Mouse (Mus musculus): Measurements from ENCODE around the gene Abcb5. TPM values are rescaled to one million over a fixed set of nuclear protein-coding genes. Genes with fewer than 3 reads are reported as not detected.
A peak's percentile ranks its signal among the peaks of the same experiment; 100 is the strongest.

The Abcb5 gene
- polyA plus RNA-seq, 1 experiment from 2014 or later, result not detected

- WGBS, result 17% methylated on average over 12 of the region's 12 CpGs
- no peaks in the 10 kb centered on the region for H3K9me3 ChIP-seq (ENCODE audit: control insufficient read depth, low read length)
- H3K4me3 ChIP-seq (ENCODE audit: low read depth, low read length), result peak overlapping the region; percentile 48
- H3K4me1 ChIP-seq (ENCODE audit: control insufficient read depth, insufficient read depth, low read length), result 0 out of 2 replicates have a peak, but pooled peaks cover 2% of the 10 kb centered on the region
- H3K4me2 ChIP-seq (ENCODE audit: low read depth), result peak overlapping the region; percentile 31
- no peak overlapping the region for H3K9ac ChIP-seq (ENCODE audit: low read length)
- DNase-seq (ENCODE audit: low spot score) (no peak), ATAC-seq (ENCODE audit: insufficient read depth, low FRiP score, low TSS enrichment) (no peak)
- peaks cover 70% of the 10 kb centered on the region for H3K27me3 ChIP-seq (ENCODE audit: control insufficient read depth, insufficient read depth, low read length)
- no peaks in the 10 kb centered on the region for H3K36me3 ChIP-seq (ENCODE audit: control insufficient read depth, insufficient read depth, low read length)
- H3K27ac ChIP-seq (ENCODE audit: low read depth, low read length), result no peak overlapping the region
Observed at GRCm38 (mm10) chr12:118850851-118851410, 115.3 kb downstream of the Abcb5 start.

- DNase-seq (ENCODE audit: low spot score) (peak; percentile 61), ATAC-seq (ENCODE audit: insufficient read depth, low FRiP score, low TSS enrichment) (no peak; the same call in 1 of the 2 replicates)
- under 1% methylated on average over 11 of the region's 11 CpGs for WGBS
- H3K9ac ChIP-seq (ENCODE audit: low read length), result peak overlapping the region; percentile 59
- H3K4me2 ChIP-seq (ENCODE audit: low read depth), result peak overlapping the region; percentile 75
- no peaks in the 10 kb centered on the region for H3K36me3 ChIP-seq (ENCODE audit: control insufficient read depth, insufficient read depth, low read length)
- peaks cover 77% of the 10 kb centered on the region for H3K27me3 ChIP-seq (ENCODE audit: control insufficient read depth, insufficient read depth, low read length)
- H3K27ac ChIP-seq (ENCODE audit: low read depth, low read length), result 0 out of 2 replicates have a peak overlapping the region, but pooled peaks have one; percentile 42
- no peaks in the 10 kb centered on the region for H3K9me3 ChIP-seq (ENCODE audit: control insufficient read depth, low read length)
- H3K4me1 ChIP-seq (ENCODE audit: control insufficient read depth, insufficient read depth, low read length), result 0 out of 2 replicates have a peak, but pooled peaks cover 2% of the 10 kb centered on the region
- peak overlapping the region; percentile 48 for H3K4me3 ChIP-seq (ENCODE audit: low read depth, low read length)
Observed at GRCm38 (mm10) chr12:118849996-118850395, 116.2 kb downstream of the Abcb5 start.

- H3K4me3 ChIP-seq (ENCODE audit: low read depth, low read length), result peak overlapping the region; percentile 48
- WGBS, result under 1% methylated on average over 73 of the region's 78 CpGs
- H3K9me3 ChIP-seq (ENCODE audit: control insufficient read depth, low read length), result no peaks in the 10 kb centered on the region
- H3K9ac ChIP-seq (ENCODE audit: low read length), result peak overlapping the region; percentile 59
- H3K27me3 ChIP-seq (ENCODE audit: control insufficient read depth, insufficient read depth, low read length), result peaks cover 83% of the 10 kb centered on the region
- DNase-seq (ENCODE audit: low spot score) (peak; percentile 56), ATAC-seq (ENCODE audit: insufficient read depth, low FRiP score, low TSS enrichment) (peak; percentile 15)
- H3K36me3 ChIP-seq (ENCODE audit: control insufficient read depth, insufficient read depth, low read length), result no peaks in the 10 kb centered on the region
- H3K4me1 ChIP-seq (ENCODE audit: control insufficient read depth, insufficient read depth, low read length), result 0 out of 2 replicates have a peak, but pooled peaks cover 2% of the 10 kb centered on the region
- peak overlapping the region; percentile 75 for H3K4me2 ChIP-seq (ENCODE audit: low read depth)
- peak overlapping the region; percentile 17 for H3K27ac ChIP-seq (ENCODE audit: low read depth, low read length)
Observed at GRCm38 (mm10) chr12:118849203-118849861, 116.9 kb downstream of the Abcb5 start.

- Histone ChIP-seq H3K4me1 (ENCODE audit: control insufficient read depth, insufficient read depth, low read length) (0 out of 2 replicates have a peak, but pooled peaks cover 2% of the 10 kb centered on the region), H3K36me3 (ENCODE audit: control insufficient read depth, insufficient read depth, low read length) (no peaks in the 10 kb centered on the region), H3K4me3 (ENCODE audit: low read depth, low read length) (peak overlapping the region; percentile 48), H3K27me3 (ENCODE audit: control insufficient read depth, insufficient read depth, low read length) (peaks cover 85% of the 10 kb centered on the region), H3K4me2 (ENCODE audit: low read depth) (peak overlapping the region; percentile 75), H3K27ac (ENCODE audit: low read depth, low read length) (peak overlapping the region; percentile 36; the same call in 1 of the 2 replicates), H3K9ac (ENCODE audit: low read length) (peak overlapping the region; percentile 59), H3K9me3 (ENCODE audit: control insufficient read depth, low read length) (no peaks in the 10 kb centered on the region)
- DNase-seq (ENCODE audit: low spot score) (peak; percentile 73), ATAC-seq (ENCODE audit: insufficient read depth, low FRiP score, low TSS enrichment) (peak; percentile 25)
- WGBS, result under 1% methylated on average over 73 of the region's 80 CpGs
Observed at GRCm38 (mm10) chr12:118848496-118849202, 117.6 kb downstream of the Abcb5 start.

GRCm38 (mm10) chr12:118847861-118848495 is 118.2 kb downstream of the Abcb5 start:
- peak; percentile 11; the same call in 1 of the 2 replicates for ATAC-seq (ENCODE audit: insufficient read depth, low FRiP score, low TSS enrichment)
- peaks cover 84% of the 10 kb centered on the region for H3K27me3 ChIP-seq (ENCODE audit: control insufficient read depth, insufficient read depth, low read length)
- H3K27ac ChIP-seq (ENCODE audit: low read depth, low read length), result peak overlapping the region; percentile 36; the same call in 1 of the 2 replicates
- H3K36me3 ChIP-seq (ENCODE audit: control insufficient read depth, insufficient read depth, low read length), result no peaks in the 10 kb centered on the region
- H3K4me3 ChIP-seq (ENCODE audit: low read depth, low read length), result peak overlapping the region; percentile 48
- H3K4me1 ChIP-seq (ENCODE audit: control insufficient read depth, insufficient read depth, low read length), result peaks cover 4% of the 10 kb centered on the region; the same call in 1 of the 2 replicates
- WGBS, result under 1% methylated on average over 22 of the region's 23 CpGs
- peak overlapping the region; percentile 59 for H3K9ac ChIP-seq (ENCODE audit: low read length)
- peak overlapping the region; percentile 75 for H3K4me2 ChIP-seq (ENCODE audit: low read depth)
- no peak for DNase-seq (ENCODE audit: low spot score)
- no peaks in the 10 kb centered on the region for H3K9me3 ChIP-seq (ENCODE audit: control insufficient read depth, low read length)

GRCm38 (mm10) chr12:118847381-118847780 is 118.8 kb downstream of the Abcb5 start:
- Histone ChIP-seq H3K4me1 (ENCODE audit: control insufficient read depth, insufficient read depth, low read length) (peaks cover 8% of the 10 kb centered on the region; the same call in 1 of the 2 replicates), H3K36me3 (ENCODE audit: control insufficient read depth, insufficient read depth, low read length) (no peaks in the 10 kb centered on the region), H3K27me3 (ENCODE audit: control insufficient read depth, insufficient read depth, low read length) (peaks cover 86% of the 10 kb centered on the region), H3K27ac (ENCODE audit: low read depth, low read length) (0 out of 2 replicates have a peak overlapping the region, but pooled peaks have one; percentile 36), H3K4me3 (ENCODE audit: low read depth, low read length) (peak overlapping the region; percentile 48), H3K4me2 (ENCODE audit: low read depth) (peak overlapping the region; percentile 75), H3K9ac (ENCODE audit: low read length) (peak overlapping the region; percentile 59), H3K9me3 (ENCODE audit: control insufficient read depth, low read length) (no peaks in the 10 kb centered on the region)
- DNase-seq (ENCODE audit: low spot score) (peak; percentile 49), ATAC-seq (ENCODE audit: insufficient read depth, low FRiP score, low TSS enrichment) (no peak)
- WGBS, result under 1% methylated on average over 17 of the region's 17 CpGs

- peaks cover 8% of the 10 kb centered on the region; the same call in 1 of the 2 replicates for H3K4me1 ChIP-seq (ENCODE audit: control insufficient read depth, insufficient read depth, low read length)
Observed at GRCm38 (mm10) chr12:118846649-118847321, 119.4 kb downstream of the Abcb5 start.

More at GRCm38 (mm10) chr12:118846649-118847321, 119.4 kb downstream of the Abcb5 start:
- under 1% methylated on average over 59 of the region's 59 CpGs for WGBS
- DNase-seq (ENCODE audit: low spot score) (peak; percentile 78), ATAC-seq (ENCODE audit: insufficient read depth, low FRiP score, low TSS enrichment) (peak; percentile 37; the same call in 1 of the 2 replicates)
- peak overlapping the region; percentile 44; the same call in 1 of the 2 replicates for H3K27ac ChIP-seq (ENCODE audit: low read depth, low read length)
- no peaks in the 10 kb centered on the region for H3K36me3 ChIP-seq (ENCODE audit: control insufficient read depth, insufficient read depth, low read length)
- peak overlapping the region; percentile 48 for H3K4me3 ChIP-seq (ENCODE audit: low read depth, low read length)
- peak overlapping the region; percentile 75 for H3K4me2 ChIP-seq (ENCODE audit: low read depth)
- H3K9ac ChIP-seq (ENCODE audit: low read length), result peak overlapping the region; percentile 59
- H3K9me3 ChIP-seq (ENCODE audit: control insufficient read depth, low read length), result no peaks in the 10 kb centered on the region
- peaks cover 82% of the 10 kb centered on the region for H3K27me3 ChIP-seq (ENCODE audit: control insufficient read depth, insufficient read depth, low read length)
